Comparison of ENCODE assay signal across 8 mouse cellular contexts in genomic region chr9:108048566-108048955, GRCm38 (mm10). TPM values are rescaled to one million over a fixed set of nuclear protein-coding genes. Genes with fewer than 3 reads are reported as not detected.
DNase-seq lines count a peak whose midpoint lies in the region; ATAC-seq and TF ChIP-seq lines count a peak whose summit lies in the region.

No protein-coding gene starts in this region.

- 1% methylated on average over 19 of the region's 19 CpGs for WGBS in lung, adult 2 months
- 2% methylated on average over 19 of the region's 19 CpGs for WGBS in embryonic facial prominence, embryonic 10.5 days
- WGBS in hindbrain, postnatal 0 days: 2% methylated on average over 19 of the region's 19 CpGs
- WGBS in neural tube, embryonic 13.5 days: 2% methylated on average over 19 of the region's 19 CpGs

- no peak; the same call in 1 of the 2 replicates for ATAC-seq in hindbrain, postnatal 0 days
- peak; percentile 54 for ATAC-seq in neural tube, embryonic 13.5 days (ENCODE audit: low read depth)

- H3K27me3 ChIP-seq in embryonic facial prominence, embryonic 10.5 days (replicated peaks; ENCODE audit: low read depth, poor library complexity, severe bottlenecking): no peaks in the 10 kb centered on the region
- H3K27me3 ChIP-seq in hindbrain, postnatal 0 days (ENCODE audit: insufficient read depth, low read length): no peaks in the 10 kb centered on the region
- no peaks in the 10 kb centered on the region for H3K27me3 ChIP-seq in neural tube, embryonic 13.5 days

- H3K27ac ChIP-seq in embryonic facial prominence, embryonic 10.5 days (replicated peaks): peak overlapping the region; percentile 82
- H3K27ac ChIP-seq in hindbrain, postnatal 0 days: peak overlapping the region; percentile 66; the same call in 1 of the 2 replicates
- peak overlapping the region; percentile 80 for H3K27ac ChIP-seq in neural tube, embryonic 13.5 days (replicated peaks)

- H3K4me1 ChIP-seq in lung, adult 2 months (ENCODE audit: control insufficient read depth, insufficient read depth, low read length): peaks cover 8% of the 10 kb centered on the region
- H3K4me1 ChIP-seq in embryonic facial prominence, embryonic 10.5 days: peaks cover 39% of the 10 kb centered on the region
- peaks cover 8% of the 10 kb centered on the region; the same call in 1 of the 2 replicates for H3K4me1 ChIP-seq in hindbrain, postnatal 0 days (ENCODE audit: insufficient read depth, low read length)
- H3K4me1 ChIP-seq in neural tube, embryonic 13.5 days (replicated peaks): peaks cover 39% of the 10 kb centered on the region

- no peaks in the 10 kb centered on the region for H3K9me3 ChIP-seq in embryonic facial prominence, embryonic 10.5 days
- no peaks in the 10 kb centered on the region for H3K9me3 ChIP-seq in hindbrain, postnatal 0 days (ENCODE audit: low read length)
- H3K9me3 ChIP-seq in neural tube, embryonic 13.5 days: no peaks in the 10 kb centered on the region

- peak overlapping the region; percentile 55 for H3K4me3 ChIP-seq in lung, adult 2 months (replicated peaks; ENCODE audit: extremely low read depth, low read depth, low read length)
- H3K4me3 ChIP-seq in embryonic facial prominence, embryonic 10.5 days: peak overlapping the region; percentile 87
- peak overlapping the region; percentile 50 for H3K4me3 ChIP-seq in hindbrain, postnatal 0 days (ENCODE audit: low read length)
- H3K4me3 ChIP-seq in neural tube, embryonic 13.5 days: peak overlapping the region; percentile 79

- TF ChIP-seq CTCF in lung, adult 2 months (IDR thresholded peaks at IDR 0.05; ENCODE audit: insufficient read depth, low read length): no peak
- no peak for TF ChIP-seq CTCF in hindbrain, postnatal 0 days (IDR thresholded peaks at IDR 0.05; ENCODE audit: low read depth)

- no peak for TF ChIP-seq POLR2A in lung, adult 2 months (IDR thresholded peaks at IDR 0.05; ENCODE audit: borderline replicate concordance, extremely low read depth, low read depth, low read length)

- peaks cover 62% of the 10 kb centered on the region for H3K36me3 ChIP-seq in embryonic facial prominence, embryonic 10.5 days (replicated peaks)
- H3K36me3 ChIP-seq in hindbrain, postnatal 0 days (ENCODE audit: insufficient read depth, low read length): peaks cover 22% of the 10 kb centered on the region
- H3K36me3 ChIP-seq in neural tube, embryonic 13.5 days: peaks cover 58% of the 10 kb centered on the region

- peak overlapping the region; percentile 74 for H3K4me2 ChIP-seq in hindbrain, postnatal 0 days (ENCODE audit: low read depth, low read length)
- H3K4me2 ChIP-seq in neural tube, embryonic 13.5 days: peak overlapping the region; percentile 96

- DNase-seq in lung, adult 2 months: no peak
- DNase-seq in lung, postnatal 10 days: no peak
- DNase-seq in embryonic facial prominence, embryonic 10.5 days (ENCODE audit: low spot score): no peak
- no peak for DNase-seq in hindbrain, postnatal 0 days (ENCODE audit: low spot score)
- DNase-seq in layer of hippocampus, adult 18-20 months (ENCODE audit: low spot score in 2 of 2): no peak
- DNase-seq in urinary bladder, postnatal 10 days (ENCODE audit: low spot score): no peak
- no peak for DNase-seq in adrenal gland, adult 18-20 months (ENCODE audit: low spot score in 2 of 2)

- peak overlapping the region; percentile 56 for H3K9ac ChIP-seq in hindbrain, postnatal 0 days (replicated peaks; ENCODE audit: low read length)
- peak overlapping the region; percentile 66 for H3K9ac ChIP-seq in neural tube, embryonic 13.5 days

RNA-seq across cellular contexts. Expression of gene Gmppb, which starts 0.5 kb away (rescaled TPM):
- polyA plus RNA-seq in lung, adult 2 months (2012; rRNA removed): 14.6 and 20.3 TPM in 2 replicates
- 23.3 and 26.1 TPM in 2 replicates for polyA plus RNA-seq in embryonic facial prominence, embryonic 10.5 days (2016; fragmentation: Nextera tagmentation; extraction: Ambion mirVana)
- total RNA-seq in hindbrain, postnatal 0 days (2014; rRNA removed): 13.0 and 13.3 TPM in 2 replicates
- polyA plus RNA-seq in hindbrain, postnatal 0 days (2015; fragmentation: Nextera tagmentation; extraction: Ambion mirVana): 17.1 and 18.1 TPM in 2 replicates
- 21.9 and 25.3 TPM in 2 replicates for polyA plus RNA-seq in neural tube, embryonic 13.5 days (2015; fragmentation: Nextera tagmentation; extraction: Ambion mirVana)
- total RNA-seq in layer of hippocampus, adult 18-20 months (2021): 10 to 100 TPM; 15.5 to 17.2 TPM
- 10 to 100 TPM; 19.8 to 20.1 TPM for total RNA-seq in adrenal gland, adult 18-20 months (2021)

RNA-seq across cellular contexts. Expression of gene Amigo3, which starts 4.4 kb away (rescaled TPM):
- 2.3 and 3.2 TPM in 2 replicates for polyA plus RNA-seq in lung, adult 2 months (2012; rRNA removed)
- polyA plus RNA-seq in embryonic facial prominence, embryonic 10.5 days (2016; fragmentation: Nextera tagmentation; extraction: Ambion mirVana): 2.7 and 2.8 TPM in 2 replicates
- total RNA-seq in hindbrain, postnatal 0 days (2014; rRNA removed): 4.8 and 6.1 TPM in 2 replicates
- polyA plus RNA-seq in hindbrain, postnatal 0 days (2015; fragmentation: Nextera tagmentation; extraction: Ambion mirVana): 1.8 and 2.1 TPM in 2 replicates
- polyA plus RNA-seq in neural tube, embryonic 13.5 days (2015; fragmentation: Nextera tagmentation; extraction: Ambion mirVana): 2.8 and 3.0 TPM in 2 replicates
- total RNA-seq in layer of hippocampus, adult 18-20 months (2021): 1 to 10 TPM; 2.3 to 2.5 TPM
- total RNA-seq in adrenal gland, adult 18-20 months (2021): 1 to 10 TPM; 2.0 to 3.5 TPM

RNA-seq across cellular contexts. Expression of gene Mst1, which starts 31.7 kb away (rescaled TPM):
- polyA plus RNA-seq in lung, adult 2 months (2012; rRNA removed): 1.5 and 2.5 TPM in 2 replicates
- 0.43 and 0.69 TPM in 2 replicates for polyA plus RNA-seq in embryonic facial prominence, embryonic 10.5 days (2016; fragmentation: Nextera tagmentation; extraction: Ambion mirVana)
- 0.29 TPM in 1 of 2 replicates, not detected in the other for total RNA-seq in hindbrain, postnatal 0 days (2014; rRNA removed)
- not detected in 2 replicates for polyA plus RNA-seq in hindbrain, postnatal 0 days (2015; fragmentation: Nextera tagmentation; extraction: Ambion mirVana)
- polyA plus RNA-seq in neural tube, embryonic 13.5 days (2015; fragmentation: Nextera tagmentation; extraction: Ambion mirVana): 0.18 TPM in 1 of 2 replicates, not detected in the other
- total RNA-seq in layer of hippocampus, adult 18-20 months (2021): not detected
- total RNA-seq in adrenal gland, adult 18-20 months (2021): under 1 TPM in 1 of 2 experiments, not detected in 1; 0.23 TPM

RNA-seq across cellular contexts. Expression of gene Rnf123, which starts 34.6 kb away (rescaled TPM):
- 78.6 and 88.0 TPM in 2 replicates for polyA plus RNA-seq in lung, adult 2 months (2012; rRNA removed)
- 32.7 and 34.1 TPM in 2 replicates for polyA plus RNA-seq in embryonic facial prominence, embryonic 10.5 days (2016; fragmentation: Nextera tagmentation; extraction: Ambion mirVana)
- total RNA-seq in hindbrain, postnatal 0 days (2014; rRNA removed): 59.0 and 60.4 TPM in 2 replicates
- 41.8 and 43.8 TPM in 2 replicates for polyA plus RNA-seq in hindbrain, postnatal 0 days (2015; fragmentation: Nextera tagmentation; extraction: Ambion mirVana)
- 43.8 and 44.0 TPM in 2 replicates for polyA plus RNA-seq in neural tube, embryonic 13.5 days (2015; fragmentation: Nextera tagmentation; extraction: Ambion mirVana)
- 100 to 1,000 TPM in 1 of 2 experiments, 10 to 100 TPM in 1; 87.8 to 104 TPM for total RNA-seq in layer of hippocampus, adult 18-20 months (2021)
- 10 to 100 TPM; 54.0 to 63.2 TPM for total RNA-seq in adrenal gland, adult 18-20 months (2021)

RNA-seq across cellular contexts. Expression of gene Apeh, which starts 45.8 kb away (rescaled TPM):
- polyA plus RNA-seq in lung, adult 2 months (2012; rRNA removed): 64.7 and 74.8 TPM in 2 replicates
- polyA plus RNA-seq in embryonic facial prominence, embryonic 10.5 days (2016; fragmentation: Nextera tagmentation; extraction: Ambion mirVana): 68.3 and 72.8 TPM in 2 replicates
- 47.8 and 53.3 TPM in 2 replicates for total RNA-seq in hindbrain, postnatal 0 days (2014; rRNA removed)
- polyA plus RNA-seq in hindbrain, postnatal 0 days (2015; fragmentation: Nextera tagmentation; extraction: Ambion mirVana): 39.6 and 40.4 TPM in 2 replicates
- polyA plus RNA-seq in neural tube, embryonic 13.5 days (2015; fragmentation: Nextera tagmentation; extraction: Ambion mirVana): 48.6 and 64.1 TPM in 2 replicates
- total RNA-seq in layer of hippocampus, adult 18-20 months (2021): 10 to 100 TPM; 27.0 to 35.7 TPM
- 10 to 100 TPM; 71.8 to 86.6 TPM for total RNA-seq in adrenal gland, adult 18-20 months (2021)
